Mouse (Mus musculus) hematopoietic stem cell, adult 5-6 weeks (primary cell): ENCODE results near the gene Nmt1. TPM values are rescaled to one million over a fixed set of nuclear protein-coding genes. Genes with fewer than 3 reads are reported as not detected.
A peak's percentile ranks its signal among the peaks of the same experiment; 100 is the strongest.

Source experiments
- ATAC-seq, 2 experiments: fragments of 125-278 bp in 1 of 2; replicated peaks in 1 of 2; 2 replicates each; pipeline ENCODE4 v1.8.0; 2016 to 2017; ENCODE audit warnings: inconsistent platforms in 2 of 2, mild to moderate bottlenecking in 2 of 2, moderate number of reproducible peaks in 2 of 2, low read depth in 1 of 2, moderate TSS enrichment in 1 of 2; ENCODE audit not compliant: low FRiP score in 2 of 2, poor library complexity in 2 of 2, severe bottlenecking in 2 of 2, insufficient read depth in 1 of 2, low TSS enrichment in 1 of 2
- total RNA-seq: library from RNA; stranded (forward); fragments of 172-1452, 232-1000 nt; gene quantifications from 2 replicates; pipeline ENCODE4 v1.2.3, GENCODE M21; 2017

Gene Nmt1
- total RNA-seq, 1 experiment from 2014 or later = 26.8 TPM

DNA sequence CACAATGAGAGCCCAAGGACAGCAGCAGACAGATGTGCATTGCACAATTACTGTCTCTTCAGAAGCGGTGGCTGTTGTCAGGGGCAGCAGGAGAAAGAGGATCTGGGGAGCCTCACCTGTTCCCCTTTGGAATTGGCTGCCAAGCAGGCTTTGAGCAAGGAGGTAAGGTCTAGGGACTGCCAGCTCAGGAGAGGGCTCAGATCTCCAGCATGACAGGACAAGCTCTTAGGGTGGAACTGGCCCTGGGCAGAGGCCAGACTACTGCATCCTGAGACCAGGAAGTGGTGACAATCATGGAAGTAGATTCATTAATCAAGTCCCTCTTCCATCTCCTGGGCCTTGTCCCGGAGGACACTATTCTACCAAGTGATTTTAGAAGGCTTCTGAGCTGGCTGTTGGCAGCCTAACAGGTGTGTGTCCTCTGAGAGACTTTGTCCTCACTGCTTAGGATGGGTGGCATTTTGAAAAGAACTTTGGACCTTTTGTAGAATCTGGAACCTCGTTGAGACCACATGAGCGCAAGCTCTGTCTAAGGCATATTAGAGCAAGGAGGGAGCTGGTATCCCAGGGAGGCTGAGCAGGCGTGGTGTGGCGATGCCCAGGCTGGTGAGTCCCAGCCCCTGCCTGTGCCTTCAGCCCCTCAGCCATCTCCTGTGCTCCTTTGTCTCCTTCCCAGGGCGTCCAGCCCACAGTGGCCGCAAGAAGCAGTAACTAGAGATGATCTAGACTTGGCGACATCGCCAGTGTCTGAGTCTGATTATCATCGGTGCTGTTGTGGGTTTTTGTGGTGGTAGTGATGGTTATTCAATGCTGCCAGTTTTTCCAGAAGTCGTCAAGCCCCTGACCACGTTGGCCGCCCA, 38.4 kb downstream of the Nmt1 start:
- no peak for ATAC-seq

DNA sequence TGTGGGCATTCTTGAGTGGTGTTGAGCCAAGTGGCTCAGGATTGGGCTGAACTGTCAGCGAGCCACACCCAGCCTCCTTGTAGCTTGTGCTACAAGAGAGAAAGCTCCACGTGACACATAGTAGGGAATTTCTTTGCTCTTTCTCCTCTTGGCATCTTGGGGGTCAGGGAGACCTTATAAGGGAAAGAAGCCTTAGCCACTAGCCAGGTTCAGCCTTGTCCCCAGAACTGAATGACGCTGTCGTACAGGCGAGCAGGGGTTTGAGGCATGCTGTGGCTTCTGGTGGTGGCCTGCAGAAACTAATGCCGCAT, 39.0 kb downstream of the Nmt1 start:
- ATAC-seq = no peak

DNA sequence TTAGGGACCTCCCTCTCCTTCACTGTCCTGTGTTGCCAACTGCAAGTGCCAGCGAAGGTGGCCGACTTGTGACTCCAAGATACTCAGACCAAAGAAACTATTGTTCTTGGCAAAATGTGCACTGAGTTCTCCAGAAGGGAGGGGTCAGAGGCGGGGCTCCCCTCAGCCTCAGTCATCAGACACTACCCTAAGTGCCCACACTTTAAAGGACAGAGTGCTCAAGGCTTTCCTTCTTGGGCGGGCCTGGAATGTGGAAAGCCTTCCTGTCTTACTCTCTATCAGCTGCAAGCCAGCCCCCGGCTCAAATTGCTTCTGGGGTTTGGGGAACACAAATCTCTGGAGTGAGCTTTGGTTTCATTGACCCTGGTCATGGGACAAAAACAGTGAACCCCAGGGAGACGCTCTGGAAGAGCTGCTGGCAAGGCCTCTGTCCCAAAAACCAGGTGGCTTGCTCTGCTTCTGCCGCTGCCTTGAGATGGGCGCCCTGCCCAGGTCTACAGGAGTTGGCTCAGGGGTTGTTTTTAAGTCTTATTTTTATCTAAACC, 39.5 kb downstream of the Nmt1 start:
- no peak for ATAC-seq

DNA sequence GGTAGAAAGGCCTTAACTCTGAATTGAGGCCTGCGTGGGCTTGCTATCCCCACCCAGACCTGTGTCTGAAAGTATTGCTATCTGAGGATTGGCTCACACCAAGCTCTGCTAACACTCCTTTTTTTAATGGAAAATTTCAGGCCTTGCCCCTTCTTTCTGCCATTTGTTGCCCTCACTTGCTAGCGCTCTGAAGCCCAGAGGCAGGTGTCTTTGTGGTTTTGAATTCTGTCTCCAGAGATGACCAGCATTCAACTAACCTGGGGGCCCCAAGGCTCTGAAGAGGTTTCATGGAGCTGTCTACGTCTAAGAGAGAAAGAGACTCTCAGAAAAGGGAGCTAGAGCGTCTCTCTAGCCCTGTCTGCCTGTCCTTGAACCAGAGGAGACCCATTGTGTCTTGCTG, 40.3 kb downstream of the Nmt1 start:
- ATAC-seq = no peak

DNA sequence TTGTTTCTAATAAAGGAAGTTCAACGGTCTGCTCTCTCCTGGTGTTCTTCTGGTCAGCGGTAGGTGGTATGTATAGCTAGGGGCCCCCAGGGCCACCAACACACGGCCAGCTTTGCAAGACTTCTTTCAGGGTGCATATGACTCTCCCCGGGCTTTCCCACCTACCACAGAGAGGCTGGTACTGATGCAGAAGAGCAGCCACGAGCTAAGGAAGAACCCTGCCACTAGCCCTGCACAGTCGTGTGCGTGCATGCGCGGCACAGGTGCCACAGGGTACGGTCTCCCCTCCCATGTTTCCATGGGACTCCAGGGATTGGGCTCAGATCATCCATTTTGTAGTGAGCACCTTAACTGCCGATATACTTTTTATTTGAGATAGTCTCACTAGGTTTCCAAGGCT, 40.9 kb downstream of the Nmt1 start:
- ATAC-seq = no peak

DNA sequence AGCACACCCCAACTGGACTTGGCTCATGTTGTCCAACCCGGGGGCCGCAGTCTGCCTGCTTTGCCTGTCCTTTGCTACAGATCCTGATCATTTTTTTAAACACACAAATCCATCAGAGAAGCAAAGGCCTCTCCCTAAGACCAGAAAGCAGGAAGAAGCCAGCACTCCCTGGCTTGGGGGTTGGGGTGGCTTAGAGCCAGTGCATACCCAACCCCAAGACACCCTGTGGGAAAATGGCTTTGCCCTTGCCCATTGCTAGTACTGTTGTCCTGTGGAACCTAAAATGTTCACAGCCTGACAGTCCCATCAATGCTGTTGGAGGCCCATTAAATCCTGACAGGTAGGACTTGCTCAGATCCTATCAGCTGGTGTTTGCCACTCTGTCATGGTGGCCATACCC, 41.7 kb downstream of the Nmt1 start:
- no peak for ATAC-seq

DNA sequence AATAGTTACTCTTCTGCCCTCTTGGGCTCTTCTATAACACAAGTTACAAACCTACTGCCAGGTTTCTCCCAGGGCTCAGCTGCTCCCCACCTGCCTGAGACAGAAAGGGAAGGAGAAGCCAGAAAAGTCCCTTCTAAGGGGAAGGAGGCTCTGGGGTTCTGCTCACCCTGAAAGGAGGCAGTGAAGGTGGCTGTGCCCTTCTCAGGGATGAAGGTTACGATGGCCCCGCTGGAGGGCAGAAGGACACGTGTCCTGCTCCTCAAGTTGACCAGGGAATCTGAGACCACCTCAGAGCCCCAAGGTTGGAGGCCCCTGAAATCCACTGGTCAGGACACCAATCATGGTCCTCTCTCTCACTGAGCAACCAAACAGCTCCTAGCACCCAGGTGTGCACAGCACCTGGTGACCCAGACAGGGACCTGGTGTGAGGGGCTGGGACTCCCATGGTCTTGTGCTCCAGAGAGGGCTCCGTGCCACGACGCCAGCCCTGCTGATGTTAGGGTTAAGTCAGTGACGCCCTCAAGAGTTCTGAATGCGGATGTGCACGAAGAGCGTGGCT, 42.4 kb downstream of the Nmt1 start:
- ATAC-seq = no peak

DNA sequence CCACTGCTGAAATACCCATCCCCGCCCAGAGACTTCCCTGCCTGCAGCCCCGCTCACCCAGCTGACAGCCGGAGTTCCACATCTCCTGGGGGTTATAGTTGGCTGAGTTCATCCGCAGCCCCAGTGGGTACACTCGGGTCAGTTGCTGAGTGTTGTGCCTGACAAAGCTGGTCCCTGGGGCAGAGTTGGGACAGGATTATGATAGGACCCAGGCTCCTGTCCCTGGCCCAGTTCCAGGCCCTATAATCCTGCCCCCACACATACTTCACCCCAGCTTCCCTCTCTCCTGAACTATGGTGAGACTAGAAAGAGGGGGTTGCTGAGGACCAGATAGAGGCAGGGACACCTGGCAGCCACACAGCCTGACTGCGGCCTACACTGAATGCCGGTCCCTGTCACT, 45.7 kb downstream of the Nmt1 start:
- no peak for ATAC-seq

DNA sequence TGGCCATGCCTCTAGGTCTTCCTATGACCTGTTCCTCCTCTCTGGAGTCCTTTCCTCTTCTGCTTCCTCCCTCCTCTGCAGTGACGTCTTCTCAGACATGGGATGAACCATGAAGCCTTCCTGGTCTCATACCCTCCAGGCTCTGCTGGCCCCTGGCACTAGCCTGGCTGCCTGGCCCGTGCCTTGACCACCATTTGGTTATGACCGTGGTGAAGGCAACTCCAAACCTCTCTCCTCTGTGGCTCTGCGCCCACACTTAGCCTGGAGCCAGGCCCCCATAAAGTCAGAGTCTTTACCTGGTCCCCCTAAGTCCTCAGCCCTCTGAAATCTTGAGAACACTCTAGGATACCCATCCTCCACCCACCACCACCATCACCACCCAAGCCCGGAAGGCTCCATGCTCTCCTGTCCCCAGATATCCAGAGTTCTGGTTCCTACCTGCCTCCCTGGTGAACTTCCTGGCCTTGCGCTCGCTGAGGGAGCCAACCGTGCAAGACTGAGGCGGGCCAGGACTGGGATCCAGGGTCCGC, 46.2 kb downstream of the Nmt1 start:
- no peak for ATAC-seq

DNA sequence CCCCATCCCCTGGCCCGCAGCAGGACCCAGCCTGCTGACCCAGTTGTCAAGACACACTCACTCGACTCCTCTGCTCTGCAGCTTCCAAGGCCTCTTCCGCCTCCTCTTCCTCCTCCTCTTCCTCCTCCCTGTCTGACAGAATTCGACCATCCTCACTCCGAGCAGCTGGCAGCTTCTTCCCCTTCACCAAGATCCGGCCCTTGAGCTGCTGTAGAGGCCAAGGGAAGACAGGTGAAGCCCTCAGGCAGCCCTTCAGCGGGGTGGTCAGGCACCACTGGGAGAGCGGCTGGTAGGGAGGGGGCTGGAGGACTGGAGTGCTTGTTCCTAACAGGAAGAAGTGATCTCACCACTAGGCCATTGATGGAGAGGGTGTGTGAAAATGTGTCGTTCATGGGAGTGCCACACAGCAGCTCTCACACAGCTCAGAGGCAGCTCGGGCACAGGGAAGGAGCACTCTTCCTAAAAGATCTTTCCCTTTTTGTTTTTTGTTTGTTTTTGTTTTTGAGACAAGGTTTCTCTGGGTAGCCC, 46.9 kb downstream of the Nmt1 start:
- no peak for ATAC-seq

DNA sequence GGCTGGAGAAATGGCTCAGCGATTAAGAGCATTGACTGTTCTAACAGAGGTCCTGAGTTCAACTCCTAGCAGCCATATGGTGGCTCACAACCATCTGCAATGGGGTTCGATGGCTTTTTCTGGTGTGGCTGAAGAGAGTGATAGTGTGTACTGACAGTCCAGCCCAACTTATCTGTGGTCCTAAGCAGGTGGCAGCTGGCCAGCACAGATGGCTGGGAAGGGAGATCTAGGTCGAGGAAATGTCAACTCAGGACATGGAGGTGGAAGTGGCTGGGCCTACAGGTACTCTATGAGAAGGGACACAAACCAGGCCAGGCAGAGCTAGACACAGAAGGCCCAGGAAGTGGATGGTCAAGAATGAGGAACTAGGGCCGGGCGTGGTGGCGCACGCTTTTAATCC, 48.0 kb downstream of the Nmt1 start:
- no peak for ATAC-seq

DNA sequence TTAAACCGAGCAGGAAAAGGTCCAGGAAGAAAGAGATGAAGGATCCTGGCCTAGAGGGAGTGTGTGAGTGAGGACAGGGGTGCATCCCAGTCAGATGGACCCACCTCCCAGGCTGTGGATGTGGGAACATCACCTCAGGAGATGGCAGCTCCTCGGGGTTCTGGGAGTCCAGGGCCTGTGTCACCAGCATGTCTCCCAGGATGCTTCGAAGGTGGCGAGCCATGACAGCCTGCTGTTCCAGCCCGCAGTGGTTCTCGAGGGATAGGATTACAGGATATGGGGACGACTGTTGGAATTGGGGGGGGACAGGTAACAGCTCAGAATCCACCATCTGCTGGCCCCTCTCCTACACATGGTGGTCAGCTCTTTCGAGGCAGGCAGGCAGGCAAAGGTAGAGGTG, 48.6 kb downstream of the Nmt1 start:
- no peak for ATAC-seq

DNA sequence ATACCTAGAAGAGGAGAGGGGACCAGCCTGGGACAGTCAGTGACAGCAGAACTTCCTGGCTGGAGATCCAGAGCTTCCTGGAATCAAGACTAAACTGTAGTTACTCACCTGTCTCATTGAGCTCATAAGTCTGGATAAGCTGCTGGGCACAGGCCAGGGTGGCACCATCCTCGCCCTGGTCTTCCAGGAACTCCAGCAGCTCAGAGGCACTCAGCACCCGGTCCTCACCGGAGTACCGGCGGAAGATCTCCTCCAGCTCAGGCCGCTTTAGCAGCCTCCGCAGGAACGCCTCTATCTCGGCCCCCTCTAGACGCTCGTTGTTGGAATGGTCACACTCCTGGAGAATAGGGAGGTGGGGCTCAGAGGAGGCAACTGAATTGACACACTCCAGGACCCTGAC, 50.1 kb downstream of the Nmt1 start:
- ATAC-seq = no peak

DNA sequence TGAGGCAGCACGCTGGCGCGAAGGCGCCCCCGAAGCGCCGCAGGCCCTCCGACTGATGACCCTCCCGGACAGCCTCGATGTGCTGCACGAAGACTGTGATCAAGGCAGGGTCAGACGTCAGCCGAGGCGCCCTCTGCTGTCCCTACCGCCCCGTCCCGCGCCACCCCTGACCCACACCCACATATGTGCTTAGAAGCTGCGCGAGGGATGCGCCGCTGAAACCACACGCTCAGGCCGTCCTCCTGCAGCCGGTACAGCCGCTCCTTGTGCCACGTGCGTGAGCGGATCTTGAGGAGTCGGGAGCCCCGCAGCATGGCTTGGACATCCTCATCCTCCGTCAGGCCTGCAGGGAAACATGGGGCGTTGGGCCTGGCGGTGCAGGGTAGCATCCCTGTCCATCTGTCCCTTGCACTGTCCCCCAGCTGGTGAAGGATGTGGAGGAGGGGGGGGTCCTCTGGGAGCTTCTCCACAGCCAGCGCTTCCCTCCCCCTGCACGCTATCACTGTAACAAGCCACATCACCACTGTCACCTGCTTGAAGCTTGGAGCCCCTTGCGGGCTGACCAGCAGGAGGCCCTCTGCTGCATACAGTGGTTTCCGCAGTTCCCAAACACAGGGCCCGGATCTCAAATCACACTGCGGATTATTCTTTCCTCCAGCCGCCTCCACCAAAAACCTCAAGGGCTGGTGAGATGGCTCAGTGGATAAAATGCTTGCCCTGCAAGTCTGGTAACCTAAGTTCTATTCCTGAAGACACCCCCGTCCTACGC, 52.5 kb downstream of the Nmt1 start:
- peak; percentile 44 to 49; a peak in 2 of 4 replicates for ATAC-seq

DNA sequence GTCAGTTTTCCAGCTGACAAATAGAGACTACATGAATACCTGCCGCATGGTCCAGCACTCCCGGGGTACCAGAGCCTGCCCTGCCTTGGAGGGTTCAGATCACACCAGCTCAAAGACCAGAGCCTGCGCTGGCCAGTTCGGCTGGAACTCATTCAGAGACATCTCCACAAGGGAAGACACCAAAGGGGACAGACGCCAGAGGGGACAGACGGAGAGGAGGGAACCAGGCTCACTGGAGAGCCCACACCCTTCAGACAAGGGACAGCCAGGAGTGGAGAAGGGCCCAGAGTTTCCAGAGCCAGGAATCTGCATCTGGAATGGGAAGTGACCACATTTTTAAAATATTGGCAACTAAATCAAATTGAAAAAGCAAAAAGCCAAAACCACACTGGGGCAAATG, 53.6 kb downstream of the Nmt1 start:
- ATAC-seq = no peak

DNA sequence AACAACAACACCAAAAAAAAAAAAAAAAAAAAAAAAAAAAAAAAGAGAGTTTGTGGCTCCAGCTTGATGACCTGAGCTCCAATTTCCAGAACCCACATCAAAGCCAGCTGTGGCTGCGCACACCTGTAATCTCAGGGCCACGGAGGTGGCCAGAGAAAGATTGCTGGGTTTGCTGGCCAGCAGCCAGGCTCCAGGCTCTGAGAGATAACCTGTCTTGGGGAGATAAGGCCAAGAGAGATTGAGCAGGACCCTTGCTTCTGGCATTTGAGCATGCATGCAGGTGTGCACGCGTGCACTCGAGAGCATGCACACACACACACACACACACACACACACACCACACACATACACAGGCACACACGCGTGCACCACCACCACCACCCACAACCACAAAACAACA, 65.3 kb downstream of the Nmt1 start:
- no peak for ATAC-seq

DNA sequence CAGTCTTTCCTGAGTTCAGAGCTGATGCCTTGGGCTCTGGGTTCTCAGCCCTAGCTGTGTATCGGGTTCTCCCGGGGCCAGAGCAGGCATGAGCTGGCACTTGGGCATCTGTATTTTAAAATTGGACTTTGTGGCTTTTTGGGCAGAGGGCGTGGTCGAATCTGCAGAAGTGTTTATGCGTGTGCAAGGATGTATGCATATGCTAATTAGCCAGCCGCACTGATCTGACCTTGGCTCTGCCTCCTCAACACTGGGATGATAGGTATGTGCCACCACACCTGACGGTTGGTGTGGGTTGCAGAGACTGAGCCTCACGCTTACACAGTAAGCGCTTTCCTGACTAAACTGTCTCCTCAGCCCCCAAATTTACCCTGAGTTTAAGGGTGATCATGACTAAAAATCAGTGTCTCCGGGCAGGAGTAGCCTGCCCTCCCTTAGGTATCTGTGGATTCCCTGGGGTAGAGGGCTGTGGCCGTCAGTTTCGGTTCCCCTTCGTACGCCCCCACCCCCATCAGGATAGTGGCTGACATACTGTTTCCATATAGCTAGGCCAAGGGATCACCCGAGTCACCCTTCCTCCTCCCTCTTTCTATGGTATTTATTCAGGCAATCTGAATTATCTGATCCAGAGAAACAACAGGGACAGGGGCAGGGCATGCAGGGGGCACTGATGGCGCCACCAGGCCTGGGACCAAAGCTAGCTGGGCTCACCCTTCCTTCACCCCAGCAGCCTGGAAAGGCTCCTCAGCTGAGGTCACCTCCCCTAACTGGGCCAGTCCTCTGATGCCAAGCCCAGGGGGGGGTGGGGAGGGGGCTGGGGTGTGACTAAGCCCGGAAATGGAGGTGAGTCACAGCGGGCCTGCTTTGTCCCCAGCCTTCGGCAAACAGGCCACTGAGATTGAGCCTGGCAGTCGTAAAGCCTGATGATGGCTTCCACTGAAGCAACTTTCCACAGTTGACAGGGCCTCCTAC, 66.2 kb downstream of the Nmt1 start:
- no peak for ATAC-seq
